Mouse (Mus musculus) brain, adult 2 months (tissue): ENCODE results near the gene Arhgap28.

Source experiments
- DNase-seq: peaks from one replicate; pipeline ENCODE4 v3.0.0; 2011; ENCODE audit warnings: low read depth, low spot score

The Arhgap28 gene

DNA sequence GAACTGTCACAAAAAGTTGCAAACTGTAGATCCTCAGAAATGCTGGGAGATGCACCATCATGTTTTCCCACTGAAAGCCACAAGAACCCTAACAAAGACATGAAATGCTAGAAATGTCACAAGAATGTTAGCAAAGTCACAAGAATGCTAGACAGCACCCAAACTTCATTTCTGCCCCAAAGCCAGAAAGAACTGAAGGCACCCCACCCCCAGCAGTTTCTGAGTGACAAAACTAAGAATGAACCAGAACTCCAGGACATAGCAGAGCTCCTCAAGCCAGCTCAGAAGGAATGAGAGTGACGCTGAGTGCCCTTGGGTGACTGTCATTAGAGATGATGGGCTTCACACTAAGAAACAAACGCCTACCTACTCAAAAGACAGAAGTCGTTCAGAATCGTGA is 68.4 kb downstream of the Arhgap28 start:
- DNase-seq: no peak

DNA sequence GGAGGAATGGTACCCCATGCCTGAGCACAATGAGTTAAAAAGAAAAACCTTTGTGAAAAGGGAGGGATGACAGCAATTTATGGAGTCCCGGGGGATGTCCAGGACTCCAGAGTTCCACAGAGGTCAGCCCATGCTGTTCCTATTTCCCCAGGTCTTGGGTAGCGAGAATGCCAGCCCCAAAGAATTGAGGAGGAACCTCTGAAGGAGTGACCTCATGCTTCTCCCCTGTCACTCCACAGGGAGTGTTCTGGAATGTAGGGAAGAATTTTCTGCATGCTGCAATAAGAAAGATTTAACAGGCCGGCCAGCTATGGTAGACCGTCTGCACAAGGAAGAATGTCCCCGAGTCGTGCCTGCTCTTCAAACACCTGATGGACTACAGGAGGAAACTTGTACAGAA is 72.5 kb downstream of the Arhgap28 start:
- DNase-seq: no peak

GRCm38 (mm10) chr17:67930957-67931356 is 73.0 kb downstream of the Arhgap28 start:
- no peak for DNase-seq

GRCm38 (mm10) chr17:67930467-67930866 is 73.5 kb downstream of the Arhgap28 start:
- DNase-seq: no peak

DNA sequence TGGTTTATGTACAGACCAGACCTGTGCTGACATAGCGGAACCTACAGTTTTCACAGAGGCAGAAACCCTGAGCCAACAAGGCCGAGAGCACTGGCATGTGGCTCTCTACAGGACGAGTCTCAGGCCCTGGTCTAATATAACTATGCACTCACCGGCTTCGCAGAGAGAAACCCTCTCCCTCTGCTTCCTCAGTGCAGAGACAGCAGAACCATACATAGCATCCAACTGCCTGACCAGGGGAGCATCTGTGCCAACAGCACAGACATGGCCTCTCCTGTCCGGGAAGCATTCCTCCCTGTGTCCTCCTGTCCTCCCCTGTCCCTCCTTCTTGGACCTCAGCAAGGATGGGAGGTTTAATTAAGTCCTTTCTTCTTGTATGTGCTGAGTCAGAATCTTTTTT is 75.6 kb downstream of the Arhgap28 start:
- DNase-seq: no peak

- no peak for DNase-seq
These were observed 76.1 kb downstream of the Arhgap28 start for GRCm38 (mm10) chr17:67927864-67928263.

GRCm38 (mm10) chr17:67919959-67920358 is 84.0 kb downstream of the Arhgap28 start:
- no peak for DNase-seq

DNA sequence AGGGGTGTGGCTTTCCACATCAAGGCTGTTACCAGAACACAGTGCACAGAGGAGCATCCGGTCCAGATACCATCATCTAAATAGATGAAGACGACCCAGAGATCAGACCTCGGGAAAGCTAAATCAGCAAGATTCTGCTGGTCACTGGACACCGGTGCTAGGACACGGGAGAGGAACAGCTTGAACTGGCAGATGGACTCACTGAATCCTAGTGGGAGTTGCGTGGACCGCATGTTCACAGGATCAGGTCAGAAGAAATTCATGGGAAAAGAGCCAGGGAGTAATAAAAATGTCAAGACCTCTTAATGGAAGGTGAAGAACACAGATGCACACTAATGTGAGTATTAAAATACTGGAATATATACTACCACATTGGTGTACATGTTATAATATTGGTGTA is 85.7 kb downstream of the Arhgap28 start:
- peak; percentile 70 for DNase-seq

DNA sequence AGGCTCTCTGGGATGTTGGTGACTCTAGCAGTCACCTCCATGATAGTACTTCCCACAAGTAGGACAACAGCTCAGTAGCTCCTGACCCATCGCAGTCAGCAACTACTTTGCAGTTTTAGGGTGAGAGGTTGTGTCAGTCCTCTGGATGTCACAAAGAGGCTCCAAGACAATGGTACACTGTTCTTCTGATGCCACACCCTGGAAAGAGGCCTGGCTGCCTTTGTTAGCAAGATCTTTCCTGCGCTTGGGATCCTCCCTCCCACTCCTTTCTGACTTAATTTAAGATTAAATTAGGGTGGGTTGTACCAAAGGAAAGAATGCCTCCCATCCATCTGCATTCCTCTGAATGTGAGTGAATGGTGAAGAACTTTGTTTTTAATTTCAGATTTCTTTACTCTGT is 87.0 kb downstream of the Arhgap28 start:
- DNase-seq: no peak

- peak; percentile 27 for DNase-seq
These were observed 91.3 kb downstream of the Arhgap28 start for GRCm38 (mm10) chr17:67912640-67913039.

- no peak for DNase-seq
These were observed 91.9 kb downstream of the Arhgap28 start for GRCm38 (mm10) chr17:67912051-67912450.

DNA sequence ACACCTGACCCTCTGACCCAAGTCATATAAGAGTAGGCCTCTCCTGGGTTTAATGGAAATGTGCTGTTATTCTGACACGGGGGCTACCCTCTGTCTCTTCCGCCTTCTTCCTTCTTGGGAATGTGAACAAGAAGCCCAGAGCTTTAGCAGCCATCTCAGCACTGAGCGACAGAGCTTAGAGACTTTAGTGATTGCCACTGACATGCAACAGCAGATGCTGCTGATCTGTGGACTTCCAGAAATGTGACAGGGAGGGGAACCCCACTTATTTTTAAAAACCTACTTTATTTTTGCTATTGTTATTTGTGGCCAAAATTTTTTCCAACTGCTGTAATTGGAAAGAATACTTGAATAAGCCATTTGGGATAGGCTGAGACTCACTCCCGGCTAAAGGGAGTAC is 95.4 kb downstream of the Arhgap28 start:
- no peak for DNase-seq

GRCm38 (mm10) chr17:67908137-67908536 is 95.8 kb downstream of the Arhgap28 start:
- no peak for DNase-seq

GRCm38 (mm10) chr17:67907532-67908054 is 96.3 kb downstream of the Arhgap28 start:
- no peak for DNase-seq

DNA sequence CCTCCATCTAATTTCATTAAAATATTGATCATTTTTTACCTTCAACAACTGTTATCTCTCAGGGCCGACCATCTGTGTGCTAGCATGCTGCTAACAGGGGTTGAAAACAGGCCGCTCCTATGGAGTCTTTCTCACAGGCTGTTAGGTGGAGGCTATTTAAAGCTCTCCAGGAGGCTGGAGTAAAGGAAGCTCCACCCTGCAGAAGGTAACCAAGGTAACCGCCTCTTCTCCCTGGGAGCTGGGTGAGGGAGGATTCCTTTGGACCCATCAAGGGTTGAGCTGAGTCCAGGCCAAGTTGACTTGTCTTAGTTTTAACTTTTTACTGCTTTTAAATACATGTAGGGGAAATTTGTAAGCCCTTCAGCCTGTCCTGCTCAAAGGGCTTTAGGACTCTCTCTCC is 97.7 kb downstream of the Arhgap28 start:
- DNase-seq: peak; percentile 33

- no peak for DNase-seq
These were observed 99.5 kb downstream of the Arhgap28 start for GRCm38 (mm10) chr17:67904315-67904944.

- no peak for DNase-seq
These were observed 101.1 kb downstream of the Arhgap28 start for GRCm38 (mm10) chr17:67902847-67903246.

DNA sequence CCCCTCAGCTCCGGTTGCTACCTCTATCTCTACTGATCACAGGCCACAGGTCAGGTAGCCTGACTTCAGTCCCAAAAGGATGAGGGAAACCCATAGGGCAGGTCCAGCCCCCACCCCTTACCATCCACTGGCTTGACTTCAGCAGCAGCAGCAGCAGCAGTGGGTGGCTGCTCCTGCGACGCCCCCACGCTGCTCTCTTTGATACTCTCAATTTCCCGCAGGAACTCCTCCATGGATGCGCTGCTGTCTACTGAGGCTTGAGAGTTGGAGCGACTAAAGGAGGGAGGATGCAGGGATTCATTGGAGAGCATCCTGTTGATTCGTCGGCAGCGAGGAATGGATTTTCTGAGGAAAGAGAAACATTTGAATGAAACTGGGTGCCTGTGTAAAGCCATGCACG is 102.8 kb downstream of the Arhgap28 start:
- no peak for DNase-seq

DNA sequence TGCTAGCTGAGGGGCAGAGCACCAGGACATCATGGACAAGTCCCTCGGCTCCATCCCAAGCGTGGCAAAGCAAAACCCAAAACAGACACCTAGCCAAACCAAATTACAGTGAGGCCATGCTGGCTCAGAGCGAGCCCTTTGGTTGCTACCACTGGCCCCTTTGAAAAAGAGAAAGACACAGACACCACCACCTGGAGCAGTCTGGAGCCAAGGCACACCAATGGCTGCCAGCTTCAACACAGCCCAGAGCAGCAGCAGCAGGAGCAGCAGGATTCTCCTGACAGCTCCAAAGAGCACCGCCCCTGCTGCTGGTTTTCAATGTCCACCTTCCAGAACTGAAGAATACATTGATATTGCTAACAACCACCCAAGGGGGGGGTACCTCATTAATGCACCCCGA is 104.5 kb downstream of the Arhgap28 start:
- DNase-seq: no peak

DNA sequence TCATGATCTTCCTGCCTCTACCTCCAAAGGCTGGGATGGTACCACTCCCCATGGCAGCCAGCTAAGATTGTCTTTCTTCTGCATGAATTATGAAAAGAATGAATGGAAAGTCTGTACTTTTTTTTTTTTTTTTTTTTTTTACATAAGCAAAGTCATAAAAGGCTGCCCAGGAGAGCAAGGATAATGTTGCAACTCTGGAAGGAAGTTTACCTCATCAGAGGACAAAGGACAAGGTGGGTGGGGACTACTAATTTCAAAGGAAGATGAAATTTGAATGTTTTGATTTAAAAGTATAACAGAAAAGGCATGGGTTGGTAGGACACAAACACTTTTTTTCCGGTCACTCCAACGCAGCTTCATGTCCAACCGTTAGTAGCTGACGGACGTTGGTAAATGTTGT is 107.5 kb downstream of the Arhgap28 start:
- DNase-seq: no peak

- DNase-seq: no peak
These were observed 114.2 kb downstream of the Arhgap28 start for GRCm38 (mm10) chr17:67889481-67890325.

DNA sequence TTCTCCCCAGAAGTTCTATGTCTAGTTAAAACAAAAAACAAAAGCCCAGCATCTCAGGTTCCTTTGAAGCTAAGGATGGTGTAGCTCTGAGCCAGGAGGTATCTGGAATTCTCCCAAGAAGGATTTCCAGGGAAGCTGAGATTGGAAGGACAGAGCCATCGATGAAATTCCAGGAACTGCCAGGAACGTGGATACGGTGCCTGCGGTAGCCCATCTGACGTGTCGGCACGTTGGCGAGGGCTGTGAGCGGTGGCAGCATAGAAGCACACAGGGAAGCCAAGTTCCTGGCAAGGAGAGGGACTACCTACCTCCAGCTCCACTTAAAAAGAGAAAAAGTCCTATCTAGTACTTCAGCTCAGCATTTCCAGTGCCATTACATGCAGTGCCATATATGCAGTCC is 115.8 kb downstream of the Arhgap28 start:
- DNase-seq: no peak

DNA sequence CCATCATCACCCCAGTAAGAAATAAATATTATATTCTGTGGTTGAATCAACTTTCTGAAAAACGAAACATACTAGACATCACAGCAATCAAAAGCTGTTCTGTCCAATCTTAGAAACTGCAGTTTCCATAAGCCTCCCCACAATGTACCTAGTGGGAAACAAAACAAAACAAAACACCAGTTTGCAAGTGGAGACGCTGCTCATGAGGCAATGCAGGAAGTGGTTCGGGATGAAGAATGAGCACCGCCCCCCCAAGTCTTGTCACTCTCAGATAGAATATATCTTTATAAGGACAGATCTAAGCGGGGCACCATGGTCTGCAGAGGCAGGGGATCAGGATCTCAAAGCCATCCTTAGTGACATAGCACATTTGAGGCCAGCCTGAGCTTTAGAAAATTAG is 117.6 kb downstream of the Arhgap28 start:
- no peak for DNase-seq
